Comparison of ENCODE assay signal across 33 mouse cellular contexts in the genomic region with DNA sequence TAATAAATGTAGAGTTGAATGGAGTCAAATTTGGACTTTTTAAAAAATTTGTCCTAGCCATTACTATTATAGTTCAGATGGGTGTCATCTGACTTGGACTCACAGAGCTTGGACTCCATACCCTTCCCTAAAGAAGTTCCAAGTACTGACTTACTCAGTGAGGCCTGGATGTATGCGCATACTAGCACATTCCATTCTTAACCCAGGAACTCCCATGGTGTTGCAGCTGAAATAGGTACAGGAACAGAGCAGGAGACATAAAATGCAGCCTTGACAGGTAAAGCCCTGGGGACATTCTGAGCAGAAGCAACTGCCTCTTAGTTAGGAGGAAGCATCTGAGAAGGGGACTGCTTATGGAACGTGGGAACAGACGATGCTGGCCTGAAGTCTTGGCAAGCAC. TPM values are rescaled to one million over a fixed set of nuclear protein-coding genes. Genes with fewer than 3 reads are reported as not detected.
A peak's percentile ranks its signal among the peaks of the same experiment; 100 is the strongest.
DNase-seq lines count a peak whose midpoint lies in the region; ATAC-seq and TF ChIP-seq lines count a peak whose summit lies in the region.
"Had no signal": no experiment of that assay in that cellular context is flagged by ENCODE, and none has a peak within 500 bp of the region (broad histone marks: within the 10 kb centered on the region; RNA-seq: fewer than 3 reads in every experiment).

No protein-coding gene starts in this region.

- DNase-seq in ES-CJ7 (ENCODE audit: low read depth, low spot score) = peak; percentile 50
- DNase-seq in ES-E14 (ENCODE audit: low read depth, low spot score) = peak; percentile 8
- DNase-seq in brain, adult 2 months (ENCODE audit: low read depth, low spot score) = peak; percentile 49
- no peak for DNase-seq in gastrocnemius, postnatal 25 days
- DNase-seq in heart, adult 2 months = no peak
- DNase-seq: adrenal gland, postnatal 10 days; adrenal gland, postnatal 36 days; cerebellum, adult 11-12 months; cerebellum, adult 8-10 months; cerebellum, postnatal 14 days; gastrocnemius, postnatal 36 days; heart, adult 11 months; heart, postnatal 10 days; heart, postnatal 36 days; kidney, adult 11 months; kidney, adult 8-10 months had no signal

- H3K4me3 ChIP-seq in ES-E14 (ENCODE audit: insufficient read depth in 1 of 2, low read depth in 1 of 2, low read length in 2 of 2, poor library complexity in 1 of 2, severe bottlenecking in 1 of 2) = no peak overlapping the region
- no peak overlapping the region for H3K4me3 ChIP-seq in heart, adult 2 months
- H3K4me3 ChIP-seq: embryonic facial prominence, embryonic 13.5 days; forebrain, embryonic 10.5 days; forebrain, embryonic 13.5 days; heart, embryonic 12.5 days; heart, embryonic 15.5 days; hindbrain, embryonic 10.5 days; hindbrain, embryonic 13.5 days; intestine, embryonic 15.5 days had no signal

- ATAC-seq in granulocyte monocyte progenitor cell, adult 5-6 weeks (replicated peaks; ENCODE audit: poor library complexity, severe bottlenecking) = no peak
- ATAC-seq: activated CD4-positive, CD25-positive, alpha-beta regulatory T cell, adult 4 months; CD4-positive, CD25-positive, alpha-beta regulatory T cell, adult 4 months; forebrain, embryonic 13.5 days; hindbrain, embryonic 16.5 days; intestine, embryonic 15.5 days had no signal

- in situ Hi-C loops in ES-E14 (cut with MboI; ENCODE audit: low sequenced_read_pairs in 2 of 2, unreplicated experiment in 2 of 2) = no loop called here

- no peaks in the 10 kb centered on the region for H3K79me2 ChIP-seq in heart, adult 2 months (replicated peaks; ENCODE audit: control insufficient read depth, insufficient read depth, low read length)

- no peak overlapping the region for H3K27ac ChIP-seq in ES-E14 (ENCODE audit: insufficient read depth, low read depth, low read length, poor library complexity, severe bottlenecking)
- no peak overlapping the region for H3K27ac ChIP-seq in heart, adult 2 months
- H3K27ac ChIP-seq: embryonic facial prominence, embryonic 13.5 days; forebrain, embryonic 10.5 days; forebrain, embryonic 13.5 days; heart, embryonic 15.5 days; hindbrain, embryonic 10.5 days; hindbrain, embryonic 13.5 days; intestine, embryonic 15.5 days had no signal

- TF ChIP-seq EP300 in heart, adult 2 months (IDR thresholded peaks at IDR 0.05; ENCODE audit: insufficient read depth, low read depth, low read length) = no peak

- no peak for TF ChIP-seq CTCF in heart, adult 2 months (IDR thresholded peaks at IDR 0.05)

- H3K36me3 ChIP-seq in ES-E14 (ENCODE audit: control insufficient read depth, insufficient read depth, low read length, poor library complexity, severe bottlenecking) = no peaks in the 10 kb centered on the region
- H3K36me3 ChIP-seq in heart, adult 2 months (ENCODE audit: control insufficient read depth, insufficient read depth, low read length) = no peaks in the 10 kb centered on the region
- H3K36me3 ChIP-seq: embryonic facial prominence, embryonic 13.5 days; forebrain, embryonic 10.5 days; G1E; heart, embryonic 12.5 days; heart, embryonic 15.5 days; hindbrain, embryonic 10.5 days; hindbrain, embryonic 13.5 days; intestine, embryonic 15.5 days had no signal

- H3K27me3 ChIP-seq in heart, adult 2 months (ENCODE audit: control insufficient read depth, insufficient read depth, low read length) = no peaks in the 10 kb centered on the region
- H3K27me3 ChIP-seq: embryonic facial prominence, embryonic 13.5 days; forebrain, embryonic 13.5 days; heart, embryonic 12.5 days; heart, embryonic 15.5 days; hindbrain, embryonic 13.5 days; intestine, embryonic 15.5 days had no signal

- no peaks in the 10 kb centered on the region for H3K9me3 ChIP-seq in ES-E14 (ENCODE audit: control insufficient read depth, insufficient read depth, low read depth, low read length)
- H3K9me3 ChIP-seq: embryonic facial prominence, embryonic 13.5 days; forebrain, embryonic 10.5 days; forebrain, embryonic 13.5 days; G1E; heart, embryonic 12.5 days; heart, embryonic 15.5 days; hindbrain, embryonic 10.5 days; hindbrain, embryonic 13.5 days; intestine, embryonic 15.5 days had no signal

- H3K9ac ChIP-seq in ES-E14 (ENCODE audit: insufficient read depth, low read depth, low read length, poor library complexity, severe bottlenecking) = no peak overlapping the region
- H3K9ac ChIP-seq in heart, adult 2 months (ENCODE audit: low read depth, low read length) = no peak overlapping the region
- H3K9ac ChIP-seq: embryonic facial prominence, embryonic 13.5 days; forebrain, embryonic 13.5 days; heart, embryonic 12.5 days; heart, embryonic 15.5 days; hindbrain, embryonic 13.5 days; intestine, embryonic 15.5 days had no signal

- intact Hi-C loops in heart, adult 2 months (cut with DNase I) = no loop called here

- 78% methylated on average over 3 of the region's 3 CpGs for WGBS in heart, adult 2 months

- H3K4me1 ChIP-seq in ES-E14 (ENCODE audit: control insufficient read depth in 2 of 2, insufficient read depth in 2 of 2, low read length in 2 of 2, poor library complexity in 1 of 2) = no peaks in the 10 kb centered on the region
- H3K4me1 ChIP-seq in heart, adult 2 months (ENCODE audit: control insufficient read depth, insufficient read depth, low read length) = no peaks in the 10 kb centered on the region
- H3K4me1 ChIP-seq: embryonic facial prominence, embryonic 13.5 days; forebrain, embryonic 10.5 days; forebrain, embryonic 13.5 days; heart, embryonic 12.5 days; heart, embryonic 15.5 days; hindbrain, embryonic 10.5 days; hindbrain, embryonic 13.5 days; intestine, embryonic 15.5 days had no signal

- TF ChIP-seq POLR2A in heart, adult 2 months (IDR thresholded peaks at IDR 0.05; ENCODE audit: insufficient read depth, low read depth, low read length) = no peak

TF ChIP-seq in ES-E14, 5 proteins besides CTCF, POLR2A, EP300 and RAD21:
- TF ChIP-seq CHD2 (IDR thresholded peaks at IDR 0.05; ENCODE audit: low read depth, low read length) = no peak
- TF ChIP-seq ZNF384 (IDR thresholded peaks at IDR 0.05; ENCODE audit: low read depth, low read length) = no peak
- TF ChIP-seq HCFC1 (IDR thresholded peaks at IDR 0.05; ENCODE audit: borderline replicate concordance, insufficient read depth, low read length) = no peak
- TF ChIP-seq MAFK (IDR thresholded peaks at IDR 0.05; ENCODE audit: insufficient read depth, low read depth, low read length) = no peak
- TF ChIP-seq ZC3H11A (IDR thresholded peaks at IDR 0.05; ENCODE audit: borderline replicate concordance, low read depth, low read length) = no peak

RNA-seq across cellular contexts. Expression of a gene that starts 45.8 kb away (rescaled TPM):
- total RNA-seq in ES-E14 (2012; rRNA removed) = 1.4 and 4.0 TPM in 2 replicates
- total RNA-seq in gastrocnemius, postnatal 25 days (2021) = not detected
- not detected in 2 replicates for total RNA-seq in granulocyte monocyte progenitor cell, adult 5-6 weeks (2014; fragmentation: Nextera tagmentation)
- total RNA-seq in granulocyte monocyte progenitor cell, adult 5-6 weeks (2017) = not detected in 2 replicates
- not detected for total RNA-seq in heart, adult 2 months (2021)
- polyA plus RNA-seq in heart, adult 2 months (2012; rRNA removed) = 0.02 TPM in 1 of 2 replicates, not detected in the other
- total RNA-seq: adrenal gland, adult 18-20 months; adrenal gland, postnatal 10 days; adrenal gland, postnatal 36 days; gastrocnemius, adult 8-10 months; gastrocnemius, postnatal 36 days; heart, postnatal 10 days; heart, postnatal 36 days had no signal
- polyA plus RNA-seq: activated CD4-positive, CD25-positive, alpha-beta regulatory T cell, adult 4 months; C2C12; CD4-positive, CD25-positive, alpha-beta regulatory T cell, adult 4 months; forebrain, embryonic 13.5 days; forebrain, embryonic 16.5 days; G1E; heart, embryonic 12.5 days had no signal

Comparison
In these comparisons a context has a peak if more than half of its experiments do, and no peak if none do; other contexts are left out.
1. DNase-seq: peak in ES-CJ7 (single experiment), ES-E14 (single experiment) and brain, adult 2 months (single experiment); none in gastrocnemius, postnatal 25 days (single experiment) and heart, adult 2 months (0 of 2).